Mouse (Mus musculus) bone marrow, adult 2 months (tissue): ENCODE data around the gene Pde4d.

Experiments
- CTCF ChIP-seq: fragments of 200-500 bp; IDR thresholded peaks from 2 replicates; pipeline ENCODE4 v1.5.1; 2011; ENCODE audit warnings: low read length, control low read depth; ENCODE audit not compliant: control insufficient read depth, insufficient read depth
- POLR2A ChIP-seq: fragments of 200-500 bp; IDR thresholded peaks from 2 replicates; pipeline ENCODE4 v1.6.1; 2011; ENCODE audit warnings: low read depth, mild to moderate bottlenecking, control low read depth, low read length, borderline replicate concordance; ENCODE audit not compliant: control insufficient read depth

DNA sequence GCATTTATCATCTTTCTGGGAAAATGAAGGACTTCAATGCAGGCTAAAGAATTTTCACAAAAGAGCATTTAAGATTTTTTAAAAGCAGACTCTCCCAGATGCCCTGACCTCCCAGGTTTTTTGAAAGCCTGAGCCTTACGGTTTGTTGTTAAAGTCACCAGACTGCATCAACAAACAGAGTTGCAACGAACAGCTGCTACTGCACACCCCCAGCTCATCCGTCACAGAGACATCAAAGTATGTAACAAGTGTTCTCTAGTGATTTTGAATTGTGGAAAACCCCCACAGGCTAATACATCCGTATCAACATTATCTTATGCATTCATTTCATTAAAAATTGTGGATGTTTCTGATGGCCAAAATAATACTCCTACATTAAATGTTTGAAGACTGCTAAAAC, 841.2 kb downstream of the Pde4d start:
- TF ChIP-seq POLR2A (no peak), CTCF (no peak)
